Mouse (Mus musculus): Measurements from ENCODE around the gene Tox4. TPM values are rescaled to one million over a fixed set of nuclear protein-coding genes. Genes with fewer than 3 reads are reported as not detected.

Tox4 gene
- polyA plus RNA-seq, 1 experiment, result 1.4 TPM

DNA sequence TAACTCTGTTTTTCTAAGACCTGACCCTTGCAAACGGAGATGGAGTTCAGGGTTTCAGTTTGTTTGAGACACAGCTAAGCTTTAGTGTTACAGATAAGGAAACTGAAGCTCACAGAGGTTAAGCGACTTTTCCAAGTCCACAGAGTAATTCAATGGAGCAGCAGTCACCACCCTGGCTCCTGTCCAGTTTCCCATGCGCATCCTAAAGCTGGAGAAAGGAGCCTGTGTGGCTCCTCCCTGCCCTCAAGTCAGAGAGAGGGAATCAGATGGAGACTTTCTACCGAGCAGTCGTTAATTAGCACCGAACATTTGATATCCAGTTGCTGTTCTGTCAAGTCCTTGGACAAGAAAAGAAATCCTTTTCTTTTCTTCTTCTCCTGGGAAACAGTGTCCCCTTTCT, 40.4 kb downstream of the Tox4 start:
- H3K36me3 ChIP-seq (ENCODE audit: control insufficient read depth), result no peaks in the 10 kb centered on the region
- peaks cover 11% of the 10 kb centered on the region for H3K4me1 ChIP-seq (ENCODE audit: control insufficient read depth)
- H3K27me3 ChIP-seq (ENCODE audit: control insufficient read depth), result peaks cover 61% of the 10 kb centered on the region
- TF ChIP-seq TAL1 (IDR thresholded peaks at IDR 0.05; ENCODE audit: low read length), result no peak
- TF ChIP-seq GATA1 (IDR thresholded peaks at IDR 0.05; ENCODE audit: low read length), result no peak
- H3K4me3 ChIP-seq (replicated peaks), result no peak overlapping the region
- H3K9me3 ChIP-seq (ENCODE audit: control insufficient read depth, low read length), result no peaks in the 10 kb centered on the region

DNA sequence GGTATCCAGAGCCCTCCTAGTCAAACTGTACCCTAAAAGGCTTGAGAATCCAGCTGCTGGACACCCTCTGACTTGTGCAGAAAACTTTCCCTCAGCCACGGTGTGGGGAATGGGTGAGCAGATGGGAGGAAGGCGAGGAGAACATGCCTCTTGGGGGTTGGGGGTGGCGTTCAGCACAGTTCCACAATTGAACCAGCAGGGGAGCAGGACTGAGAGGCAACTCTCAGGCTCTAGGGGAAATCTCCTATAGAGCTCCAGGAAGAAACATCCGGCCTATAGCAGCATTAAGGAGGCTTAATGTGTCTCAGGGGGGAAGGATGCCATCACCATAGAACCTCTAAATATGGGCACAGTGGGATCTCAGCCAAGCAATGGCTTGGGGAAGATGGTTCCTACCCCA, 46.9 kb downstream of the Tox4 start:
- H3K9me3 ChIP-seq (ENCODE audit: control insufficient read depth, low read length), result no peaks in the 10 kb centered on the region; the same call in 1 of the 2 replicates
- no peaks in the 10 kb centered on the region for H3K4me1 ChIP-seq (ENCODE audit: control insufficient read depth)
- H3K27me3 ChIP-seq (ENCODE audit: control insufficient read depth), result peaks cover 76% of the 10 kb centered on the region
- H3K36me3 ChIP-seq (ENCODE audit: control insufficient read depth), result no peaks in the 10 kb centered on the region
- H3K4me3 ChIP-seq (replicated peaks), result no peak overlapping the region
- TF ChIP-seq TAL1 (IDR thresholded peaks at IDR 0.05; ENCODE audit: low read length), result no peak
- TF ChIP-seq GATA1 (IDR thresholded peaks at IDR 0.05; ENCODE audit: low read length), result no peak

DNA sequence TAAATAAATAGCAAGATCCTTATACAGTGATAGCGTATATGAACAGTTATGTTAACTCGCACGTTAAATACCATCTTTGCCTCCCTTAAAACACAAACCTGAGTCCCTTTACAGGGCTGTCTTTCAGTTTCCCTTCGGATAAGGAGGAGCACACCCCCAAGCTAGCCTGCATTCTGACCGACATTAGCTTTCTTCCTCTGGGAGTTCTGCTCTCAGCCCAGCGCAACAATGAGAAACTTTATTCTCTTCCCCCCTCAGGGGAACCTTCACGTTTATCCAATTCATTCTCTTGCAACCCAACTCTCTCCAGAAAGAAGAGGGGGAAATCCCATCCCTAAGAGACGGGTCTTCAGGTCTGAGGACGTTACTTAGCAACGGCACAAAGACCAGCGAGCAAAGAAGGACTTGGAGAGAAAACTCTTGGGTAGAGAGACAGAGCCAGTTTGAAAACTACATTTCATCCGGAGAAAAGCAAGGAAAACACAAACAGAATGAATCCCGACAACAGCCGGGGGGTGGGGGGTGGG, 48.5 kb downstream of the Tox4 start:
- Histone ChIP-seq H3K4me1 (ENCODE audit: control insufficient read depth) (no peaks in the 10 kb centered on the region), H3K9me3 (ENCODE audit: control insufficient read depth, low read length) (no peaks in the 10 kb centered on the region; the same call in 1 of the 2 replicates), H3K4me3 (replicated peaks) (no peak overlapping the region), H3K27me3 (ENCODE audit: control insufficient read depth) (peaks cover 89% of the 10 kb centered on the region), H3K36me3 (ENCODE audit: control insufficient read depth) (no peaks in the 10 kb centered on the region)
- no peak for TF ChIP-seq TAL1 (IDR thresholded peaks at IDR 0.05; ENCODE audit: low read length)
- no peak for TF ChIP-seq GATA1 (IDR thresholded peaks at IDR 0.05; ENCODE audit: low read length)

DNA sequence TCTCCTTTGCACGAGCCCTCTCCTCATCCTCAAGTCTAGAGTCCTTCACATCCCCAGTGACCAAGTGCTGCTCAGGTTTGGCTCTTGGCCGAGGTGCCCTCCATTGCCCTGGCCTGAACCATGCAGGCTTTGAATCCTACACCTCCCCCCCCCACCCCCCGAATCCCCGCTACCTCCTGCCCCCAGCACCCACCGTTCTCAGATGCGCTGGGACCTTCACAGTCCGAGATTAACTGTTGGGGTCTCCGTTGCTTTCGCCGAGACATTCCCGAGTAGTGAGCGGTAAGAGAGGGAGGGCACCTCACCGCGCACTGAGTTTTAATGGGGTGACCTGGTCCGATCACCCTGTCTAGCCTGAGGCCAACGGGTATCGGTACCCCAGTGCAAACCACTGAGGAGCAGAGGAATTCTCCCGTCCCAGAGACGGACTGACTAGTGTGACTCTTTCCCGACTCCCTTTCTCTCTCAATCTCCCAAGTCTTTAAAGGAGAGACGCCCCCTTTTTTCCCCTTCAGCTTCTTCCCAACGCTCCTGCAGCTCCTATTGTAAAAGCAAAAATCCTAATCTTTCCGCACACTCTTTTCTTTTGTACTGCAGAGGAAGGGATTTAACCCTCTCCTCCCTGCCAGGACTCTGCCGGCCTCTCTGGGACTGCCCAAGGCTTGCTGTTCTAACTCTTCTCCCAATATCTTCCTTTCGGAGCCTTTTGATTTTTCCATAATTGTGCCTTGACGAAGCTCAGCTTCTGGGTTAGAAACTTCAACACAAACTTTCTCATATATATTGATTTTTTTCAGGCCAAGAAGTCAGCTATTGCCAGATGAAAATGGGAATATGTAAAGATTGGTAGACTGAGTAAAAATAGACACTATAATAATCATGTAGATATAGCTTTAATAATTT, 49.2 kb downstream of the Tox4 start, which contains the start of gene Sall2:
Gene Sall2 (minus strand): TSS at position 853 of the 903 bp plus-strand sequence.
- Histone ChIP-seq H3K4me1 (ENCODE audit: control insufficient read depth) (no peaks in the 10 kb centered on the region), H3K27me3 (ENCODE audit: control insufficient read depth) (peaks cover 87% of the 10 kb centered on the region), H3K4me3 (replicated peaks) (no peak within 1 kb of the TSS), H3K9me3 (ENCODE audit: control insufficient read depth, low read length) (no peaks in the 10 kb centered on the region; the same call in 1 of the 2 replicates), H3K36me3 (ENCODE audit: control insufficient read depth) (no peaks in the 10 kb centered on the region)
- TF ChIP-seq TAL1 (IDR thresholded peaks at IDR 0.05; ENCODE audit: low read length) (no peak), GATA1 (IDR thresholded peaks at IDR 0.05; ENCODE audit: low read length) (no peak)

DNA sequence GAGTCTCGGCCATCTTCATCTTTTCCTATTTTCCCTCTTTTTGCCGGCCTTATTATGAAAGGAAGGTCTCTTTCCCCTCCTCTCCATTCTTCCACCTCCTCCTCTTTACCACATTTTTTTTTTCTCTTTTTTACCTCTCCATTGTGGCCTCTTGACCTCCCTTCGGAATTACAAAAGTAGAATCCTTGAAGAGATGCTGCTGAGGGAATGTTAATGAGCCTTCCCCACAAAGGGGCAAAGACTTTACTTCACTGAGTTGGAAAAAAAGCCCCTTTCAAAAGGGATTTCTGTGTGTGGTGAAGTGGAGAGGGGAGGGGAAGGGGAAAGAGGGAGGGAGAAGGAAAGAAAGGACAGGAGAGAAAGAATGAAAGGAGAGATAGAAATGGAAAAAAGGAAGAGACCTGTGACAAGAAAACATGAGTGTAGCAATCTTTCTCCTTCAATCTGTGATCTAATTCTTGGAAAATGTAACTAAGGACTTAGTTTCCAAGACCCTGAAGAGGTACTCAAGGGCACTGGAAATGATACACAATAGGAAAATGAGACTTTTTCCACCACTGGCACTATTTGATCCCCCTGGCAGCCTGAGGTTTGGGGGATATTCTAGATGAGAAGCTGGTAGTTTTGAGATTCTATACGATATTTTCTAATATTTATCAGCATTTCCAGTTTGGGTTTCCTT, 52.3 kb downstream of the Tox4 start:
- Histone ChIP-seq H3K27me3 (ENCODE audit: control insufficient read depth) (peaks cover 73% of the 10 kb centered on the region), H3K4me3 (replicated peaks) (no peak overlapping the region), H3K4me1 (ENCODE audit: control insufficient read depth) (no peaks in the 10 kb centered on the region), H3K9me3 (ENCODE audit: control insufficient read depth, low read length) (no peaks in the 10 kb centered on the region; the same call in 1 of the 2 replicates), H3K36me3 (ENCODE audit: control insufficient read depth) (no peaks in the 10 kb centered on the region)
- TF ChIP-seq GATA1 (IDR thresholded peaks at IDR 0.05; ENCODE audit: low read length) (no peak), TAL1 (IDR thresholded peaks at IDR 0.05; ENCODE audit: low read length) (no peak)

DNA sequence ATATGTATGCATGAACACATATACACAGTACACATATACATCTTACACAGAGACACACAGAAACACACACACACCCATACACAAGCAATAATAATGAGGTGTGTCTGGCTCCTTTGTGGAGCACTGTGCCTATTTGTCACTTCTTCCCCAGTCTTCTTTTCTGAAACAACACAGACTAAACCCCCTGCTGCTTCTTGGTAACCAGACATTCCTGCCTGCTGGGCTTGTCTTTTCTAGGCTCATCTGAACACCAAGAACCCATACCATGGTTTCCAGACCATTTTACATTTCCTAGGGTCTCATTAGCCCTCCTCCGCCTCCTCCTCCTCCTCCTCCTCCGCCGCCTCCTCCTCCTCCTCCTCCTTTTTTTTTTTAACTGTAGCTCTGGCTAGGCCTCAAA, 53.2 kb downstream of the Tox4 start:
- no peak for TF ChIP-seq TAL1 (IDR thresholded peaks at IDR 0.05; ENCODE audit: low read length)
- no peak for TF ChIP-seq GATA1 (IDR thresholded peaks at IDR 0.05; ENCODE audit: low read length)
- Histone ChIP-seq H3K27me3 (ENCODE audit: control insufficient read depth) (peaks cover 63% of the 10 kb centered on the region), H3K4me1 (ENCODE audit: control insufficient read depth) (no peaks in the 10 kb centered on the region), H3K36me3 (ENCODE audit: control insufficient read depth) (no peaks in the 10 kb centered on the region), H3K9me3 (ENCODE audit: control insufficient read depth, low read length) (no peaks in the 10 kb centered on the region; the same call in 1 of the 2 replicates), H3K4me3 (replicated peaks) (no peak overlapping the region)

DNA sequence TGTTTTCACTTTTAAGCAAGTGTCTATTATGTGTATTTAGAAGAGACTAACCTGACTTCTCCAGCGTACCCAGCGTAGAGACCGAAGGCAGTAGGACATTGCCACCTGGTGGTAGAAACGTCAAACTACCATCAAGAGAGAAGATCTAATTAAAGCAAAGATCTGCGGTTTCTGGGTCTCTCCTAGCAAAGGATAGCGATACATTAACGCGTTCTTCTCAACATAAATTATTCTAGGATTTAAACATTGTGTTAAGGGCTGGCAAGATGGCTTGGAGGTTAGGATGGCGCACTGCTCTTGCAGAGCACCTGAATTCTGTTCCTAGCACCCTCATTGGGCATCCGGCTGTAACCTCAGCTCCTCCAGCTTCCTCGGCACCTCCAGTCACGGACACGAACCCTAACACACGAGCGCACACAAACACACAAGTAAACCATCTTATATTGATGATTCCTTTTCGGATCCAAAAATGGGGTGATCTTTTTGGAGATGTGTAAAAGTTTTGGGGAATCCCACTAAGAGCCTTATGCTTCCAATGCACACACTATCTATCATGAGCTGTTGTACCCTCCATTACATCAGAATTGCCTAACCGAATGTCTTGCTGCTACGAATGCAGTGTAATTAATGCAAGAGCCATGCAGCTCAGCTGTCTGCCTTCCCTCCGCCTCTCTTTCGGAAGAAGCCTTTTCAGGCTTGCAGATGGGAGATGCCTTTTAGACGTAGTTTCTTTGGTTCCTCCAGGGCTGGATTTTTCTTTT, 60.0 kb downstream of the Tox4 start:
- no peaks in the 10 kb centered on the region for H3K9me3 ChIP-seq (ENCODE audit: control insufficient read depth, low read length)
- no peak for TF ChIP-seq GATA1 (IDR thresholded peaks at IDR 0.05; ENCODE audit: low read length)
- TF ChIP-seq TAL1 (IDR thresholded peaks at IDR 0.05; ENCODE audit: low read length), result no peak
- peaks cover 13% of the 10 kb centered on the region for H3K27me3 ChIP-seq (ENCODE audit: control insufficient read depth)
- peaks cover 7% of the 10 kb centered on the region for H3K4me1 ChIP-seq (ENCODE audit: control insufficient read depth)
- no peaks in the 10 kb centered on the region for H3K36me3 ChIP-seq (ENCODE audit: control insufficient read depth)
- no peak overlapping the region for H3K4me3 ChIP-seq (replicated peaks)

DNA sequence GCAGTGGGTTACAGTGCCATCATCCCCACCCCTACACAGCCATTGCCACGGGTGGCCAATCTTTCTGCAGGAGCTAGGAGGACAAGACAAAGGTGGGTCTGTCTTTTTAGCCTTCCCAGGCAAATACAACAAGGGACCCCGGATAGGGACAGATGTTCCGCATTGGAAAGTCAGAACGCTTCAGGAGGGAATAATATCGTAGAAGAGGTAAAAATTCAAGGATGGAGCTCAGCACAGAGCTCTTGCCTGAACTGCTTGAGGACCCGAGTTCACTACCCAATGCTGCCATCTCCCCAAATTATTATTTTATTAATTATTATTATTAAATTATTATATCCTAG, 60.5 kb downstream of the Tox4 start:
- Histone ChIP-seq H3K27me3 (ENCODE audit: control insufficient read depth) (peaks cover 9% of the 10 kb centered on the region), H3K36me3 (ENCODE audit: control insufficient read depth) (no peaks in the 10 kb centered on the region), H3K4me1 (ENCODE audit: control insufficient read depth) (peaks cover 7% of the 10 kb centered on the region), H3K4me3 (replicated peaks) (no peak overlapping the region), H3K9me3 (ENCODE audit: control insufficient read depth, low read length) (no peaks in the 10 kb centered on the region)
- TF ChIP-seq TAL1 (IDR thresholded peaks at IDR 0.05; ENCODE audit: low read length), result no peak
- TF ChIP-seq GATA1 (IDR thresholded peaks at IDR 0.05; ENCODE audit: low read length), result no peak

Other genes with a start within 250 kb of the Tox4 start
- gene Olfr221, start 236.7 kb upstream of the Tox4 start, polyA plus RNA-seq (2012), result not detected in 2 replicates
- 1.5 and 2.8 TPM in 2 replicates for gene Hnrnpc, start 175.1 kb upstream of the Tox4 start, polyA plus RNA-seq (2012)
- gene Rpgrip1, start 168.4 kb upstream of the Tox4 start, polyA plus RNA-seq (2012), result not detected in 2 replicates
- gene Supt16, start 81.7 kb upstream of the Tox4 start, polyA plus RNA-seq (2012), result 2.0 and 2.6 TPM in 2 replicates
- gene Chd8, start 21.4 kb upstream of the Tox4 start, polyA plus RNA-seq (2012), result 0.87 and 1.3 TPM in 2 replicates
- gene Rab2b, start 399 bp downstream of the Tox4 start, polyA plus RNA-seq (2012), result 0.04 TPM in 1 of 2 replicates, not detected in the other
- 0.41 and 1.2 TPM in 2 replicates for gene Mettl3, start 26.0 kb downstream of the Tox4 start, polyA plus RNA-seq (2012)
- 0.01 TPM in 1 of 2 replicates, not detected in the other for gene Sall2, start 49.6 kb downstream of the Tox4 start, polyA plus RNA-seq (2012)
- gene Olfr1513, start 77.3 kb downstream of the Tox4 start, polyA plus RNA-seq (2012), result not detected in 2 replicates
- gene Olfr1512, start 100.0 kb downstream of the Tox4 start, polyA plus RNA-seq (2012), result not detected in 2 replicates
- not detected in 2 replicates for gene Olfr1511, start 118.2 kb downstream of the Tox4 start, polyA plus RNA-seq (2012)
- gene Olfr1510, start 135.2 kb downstream of the Tox4 start, polyA plus RNA-seq (2012), result not detected in 2 replicates
- not detected in 2 replicates for gene Olfr1509, start 163.8 kb downstream of the Tox4 start, polyA plus RNA-seq (2012)
- gene Olfr1508, start 188.3 kb downstream of the Tox4 start, polyA plus RNA-seq (2012), result not detected in 2 replicates
- not detected in 2 replicates for gene Olfr1507, start 216.6 kb downstream of the Tox4 start, polyA plus RNA-seq (2012)

Measured in erythroblast, embryonic 14.5 days (primary cell).